Mouse (Mus musculus) megakaryocyte, embryonic 14.5 days (primary cell): ENCODE data around the gene Aldh3b3. TPM values are rescaled to one million over a fixed set of nuclear protein-coding genes. Genes with fewer than 3 reads are reported as not detected.

ENCODE experiments used
- H3K27me3 ChIP-seq: replicated peaks from 2 replicates; pipeline ENCODE3; 2012; ENCODE audit warnings: inconsistent platforms
- H3K36me3 ChIP-seq: replicated peaks from 2 replicates; pipeline ENCODE3; 2012; ENCODE audit warnings: low read length, inconsistent platforms, mixed read lengths
- H3K4me1 ChIP-seq: 2 replicates; pipeline ENCODE4 v1.6.1; 2012; ENCODE audit warnings: inconsistent platforms
- H3K4me3 ChIP-seq: replicated peaks from 2 replicates; pipeline ENCODE3; 2012; ENCODE audit warnings: moderate library complexity, mild to moderate bottlenecking, inconsistent platforms
- H3K9me3 ChIP-seq: 2 replicates; pipeline ENCODE4 v1.6.1; 2012; ENCODE audit warnings: inconsistent platforms
- FLI1 ChIP-seq: IDR thresholded peaks from 2 replicates; pipeline ENCODE4 v1.6.1; 2012; ENCODE audit warnings: low read length, inconsistent platforms, mixed read lengths
- GATA1 ChIP-seq: IDR thresholded peaks from 3 replicates; pipeline ENCODE4 v1.6.1; 2012; ENCODE audit warnings: mixed read lengths, low read length, inconsistent platforms, borderline replicate concordance
- polyA plus RNA-seq: library from polyadenylated mRNA; stranded (reverse); fragments of >175 nt; gene quantifications from 2 replicates; pipeline ENCODE4 v1.2.3, GENCODE M21; 2012; ENCODE audit warnings: low replicate concordance; ENCODE audit not compliant: insufficient read depth

Gene Aldh3b3
- polyA plus RNA-seq, 1 experiment = 0.04 TPM

GRCm38 (mm10) chr19:4011086-4011485, 52.6 kb downstream of the Aldh3b3 start:
- Histone ChIP-seq H3K4me1 (peaks cover 46% of the 10 kb centered on the region), H3K36me3 (peaks cover 52% of the 10 kb centered on the region), H3K9me3 (no peaks in the 10 kb centered on the region), H3K27me3 (no peaks in the 10 kb centered on the region), H3K4me3 (no peak overlapping the region)
- no peak for TF ChIP-seq GATA1
- no peak for TF ChIP-seq FLI1

- H3K4me1 ChIP-seq = peaks cover 49% of the 10 kb centered on the region
- H3K36me3 ChIP-seq = peaks cover 37% of the 10 kb centered on the region
- peak; percentile 78 for TF ChIP-seq FLI1
- TF ChIP-seq GATA1 = no peak
These were observed 54.1 kb downstream of the Aldh3b3 start, which contains the start of gene Ndufv1 for GRCm38 (mm10) chr19:4012432-4013022. Gene Ndufv1 (minus strand): TSS chr19:4012806.

GRCm38 (mm10) chr19:4013066-4013465, 54.6 kb downstream of the Aldh3b3 start:
- no peak for TF ChIP-seq GATA1
- TF ChIP-seq FLI1 = no peak
- Histone ChIP-seq H3K4me1 (peaks cover 49% of the 10 kb centered on the region), H3K36me3 (peaks cover 32% of the 10 kb centered on the region), H3K9me3 (no peaks in the 10 kb centered on the region), H3K4me3 (peak overlapping the region; percentile 97), H3K27me3 (no peaks in the 10 kb centered on the region)

More at GRCm38 (mm10) chr19:4012432-4013022, 54.1 kb downstream of the Aldh3b3 start, which contains the start of gene Ndufv1:
- H3K27me3 ChIP-seq = no peaks in the 10 kb centered on the region
- H3K9me3 ChIP-seq = no peaks in the 10 kb centered on the region
- peak within 1 kb of the TSS; percentile 97 for H3K4me3 ChIP-seq

GRCm38 (mm10) chr19:4014802-4015201, 56.4 kb downstream of the Aldh3b3 start:
- TF ChIP-seq FLI1 (no peak), GATA1 (no peak)
- Histone ChIP-seq H3K4me3 (peak overlapping the region; percentile 44), H3K27me3 (no peaks in the 10 kb centered on the region), H3K9me3 (no peaks in the 10 kb centered on the region), H3K36me3 (peaks cover 15% of the 10 kb centered on the region), H3K4me1 (peaks cover 64% of the 10 kb centered on the region)

- H3K4me1 ChIP-seq = peaks cover 67% of the 10 kb centered on the region
- TF ChIP-seq FLI1 (no peak), GATA1 (no peak)
- no peaks in the 10 kb centered on the region for H3K27me3 ChIP-seq
- peaks cover 6% of the 10 kb centered on the region for H3K36me3 ChIP-seq
- H3K9me3 ChIP-seq = no peaks in the 10 kb centered on the region
- no peak overlapping the region for H3K4me3 ChIP-seq
These were observed 57.2 kb downstream of the Aldh3b3 start for GRCm38 (mm10) chr19:4015635-4016034.

- no peak for TF ChIP-seq FLI1
- TF ChIP-seq GATA1 = no peak
- H3K9me3 ChIP-seq = no peaks in the 10 kb centered on the region
- H3K4me1 ChIP-seq = peaks cover 50% of the 10 kb centered on the region
- H3K36me3 ChIP-seq = no peaks in the 10 kb centered on the region
- no peak overlapping the region for H3K4me3 ChIP-seq
- H3K27me3 ChIP-seq = no peaks in the 10 kb centered on the region
These were observed 59.6 kb downstream of the Aldh3b3 start for GRCm38 (mm10) chr19:4017921-4018587.

- no peaks in the 10 kb centered on the region for H3K9me3 ChIP-seq
- peaks cover 43% of the 10 kb centered on the region for H3K4me1 ChIP-seq
- H3K36me3 ChIP-seq = no peaks in the 10 kb centered on the region
- H3K27me3 ChIP-seq = no peaks in the 10 kb centered on the region
- H3K4me3 ChIP-seq = peak overlapping the region; percentile 38
- no peak for TF ChIP-seq FLI1
- no peak for TF ChIP-seq GATA1
These were observed 60.5 kb downstream of the Aldh3b3 start for GRCm38 (mm10) chr19:4018743-4019583.

Other genes starting within 250 kb of the Aldh3b3 start
- 2.1 and 3.5 TPM in 2 replicates for gene Kmt5b, start 191.2 kb upstream of the Aldh3b3 start, polyA plus RNA-seq
- gene Chka, start 106.9 kb upstream of the Aldh3b3 start, polyA plus RNA-seq = 6.8 and 18.7 TPM in 2 replicates
- gene Tcirg1, start 51.5 kb upstream of the Aldh3b3 start, polyA plus RNA-seq = 39.3 and 78.0 TPM in 2 replicates
- gene Ndufs8, start 45.9 kb upstream of the Aldh3b3 start, polyA plus RNA-seq = 38.8 and 142 TPM in 2 replicates
- 2.8 TPM in 1 of 2 replicates, not detected in the other for gene Aldh3b1, start 28.8 kb upstream of the Aldh3b3 start, polyA plus RNA-seq
- 30.5 and 188 TPM in 2 replicates for gene Unc93b1, start 23.5 kb upstream of the Aldh3b3 start, polyA plus RNA-seq
- not detected in 2 replicates for gene Aldh3b2, start 13.7 kb downstream of the Aldh3b3 start, polyA plus RNA-seq
- gene Acy3, start 27.9 kb downstream of the Aldh3b3 start, polyA plus RNA-seq = 6.4 TPM in 1 of 2 replicates, not detected in the other
- gene Tbx10, start 34.1 kb downstream of the Aldh3b3 start, polyA plus RNA-seq = not detected in 2 replicates
- gene Nudt8, start 41.9 kb downstream of the Aldh3b3 start, polyA plus RNA-seq = 11.7 and 19.3 TPM in 2 replicates
- 0.74 and 0.93 TPM in 2 replicates for gene Gm49405, start 42.0 kb downstream of the Aldh3b3 start, polyA plus RNA-seq
- 2.7 and 7.3 TPM in 2 replicates for gene Doc2g, start 44.7 kb downstream of the Aldh3b3 start, polyA plus RNA-seq
- gene Ndufv1, start 54.2 kb downstream of the Aldh3b3 start, polyA plus RNA-seq = 111 and 122 TPM in 2 replicates
- 128 and 173 TPM in 2 replicates for gene Gstp1, start 79.3 kb downstream of the Aldh3b3 start, polyA plus RNA-seq
- not detected in 2 replicates for gene Gstp2, start 87.4 kb downstream of the Aldh3b3 start, polyA plus RNA-seq
- not detected in 2 replicates for gene Gstp3, start 100.9 kb downstream of the Aldh3b3 start, polyA plus RNA-seq
- not detected in 2 replicates for gene Cabp2, start 122.9 kb downstream of the Aldh3b3 start, polyA plus RNA-seq
- gene Cdk2ap2, start 138.5 kb downstream of the Aldh3b3 start, polyA plus RNA-seq = 140 and 181 TPM in 2 replicates
- 122 and 153 TPM in 2 replicates for gene Pitpnm1, start 141.4 kb downstream of the Aldh3b3 start, polyA plus RNA-seq
- 293 and 434 TPM in 2 replicates for gene Aip, start 167.2 kb downstream of the Aldh3b3 start, polyA plus RNA-seq
- not detected in 2 replicates for gene Gpr152, start 181.1 kb downstream of the Aldh3b3 start, polyA plus RNA-seq
- gene Cabp4, start 185.4 kb downstream of the Aldh3b3 start, polyA plus RNA-seq = 0.51 and 1.2 TPM in 2 replicates
- 110 and 364 TPM in 2 replicates for gene Coro1b, start 190.0 kb downstream of the Aldh3b3 start, polyA plus RNA-seq
- gene Ptprcap, start 195.0 kb downstream of the Aldh3b3 start, polyA plus RNA-seq = 777 and 793 TPM in 2 replicates
- gene Rps6kb2, start 204.7 kb downstream of the Aldh3b3 start, polyA plus RNA-seq = 108 and 492 TPM in 2 replicates
- 1.3 and 5.6 TPM in 2 replicates for gene Carns1, start 216.8 kb downstream of the Aldh3b3 start, polyA plus RNA-seq
- gene Tbc1d10c, start 232.6 kb downstream of the Aldh3b3 start, polyA plus RNA-seq = 24.1 and 31.5 TPM in 2 replicates
- gene Ppp1ca, start 233.4 kb downstream of the Aldh3b3 start, polyA plus RNA-seq = 268 and 792 TPM in 2 replicates
- 22.1 and 24.3 TPM in 2 replicates for gene Rad9a, start 243.0 kb downstream of the Aldh3b3 start, polyA plus RNA-seq